Mouse (Mus musculus): ENCODE data around the gene Mcm9.
"Not testable (repeated sequence)": the region's sequence is repeated elsewhere in the genome, so short reads cannot be mapped to it uniquely, and the experiment has no call there.

Gene Mcm9

GRCm38 (mm10) chr10:53630339-53630738 lies at the start of gene Mcm9:
Gene Mcm9 (minus strand): TSS chr10:53630439.
- DNase-seq (ENCODE audit: low read depth in 1 of 2, low spot score in 2 of 2), result not testable (repeated sequence)

GRCm38 (mm10) chr10:53661788-53662187 lies 31.5 kb upstream of the Mcm9 start:
- no peak for DNase-seq (ENCODE audit: low read depth in 1 of 2, low spot score in 2 of 2)

- DNase-seq (ENCODE audit: low read depth in 1 of 2, low spot score in 2 of 2), result not testable (repeated sequence)
Observed at GRCm38 (mm10) chr10:53654239-53654638, 24.0 kb upstream of the Mcm9 start.

GRCm38 (mm10) chr10:53650683-53651082 lies 20.4 kb upstream of the Mcm9 start:
- no peak for DNase-seq (ENCODE audit: low read depth in 1 of 2, low spot score in 2 of 2)

- DNase-seq (ENCODE audit: low read depth in 1 of 2, low spot score in 2 of 2), result no peak
Observed at GRCm38 (mm10) chr10:53641507-53641906, 11.3 kb upstream of the Mcm9 start.

- DNase-seq (ENCODE audit: low read depth in 1 of 2, low spot score in 2 of 2), result no peak
Observed at GRCm38 (mm10) chr10:53635246-53635971, 5.2 kb upstream of the Mcm9 start.

GRCm38 (mm10) chr10:53634160-53634559 lies 3.9 kb upstream of the Mcm9 start:
- no peak for DNase-seq (ENCODE audit: low read depth in 1 of 2, low spot score in 2 of 2)

- DNase-seq (ENCODE audit: low read depth in 1 of 2, low spot score in 2 of 2), result peak; percentile 75 to 92
Observed at GRCm38 (mm10) chr10:53629918-53630250, 355 bp downstream of the Mcm9 start.

DNA sequence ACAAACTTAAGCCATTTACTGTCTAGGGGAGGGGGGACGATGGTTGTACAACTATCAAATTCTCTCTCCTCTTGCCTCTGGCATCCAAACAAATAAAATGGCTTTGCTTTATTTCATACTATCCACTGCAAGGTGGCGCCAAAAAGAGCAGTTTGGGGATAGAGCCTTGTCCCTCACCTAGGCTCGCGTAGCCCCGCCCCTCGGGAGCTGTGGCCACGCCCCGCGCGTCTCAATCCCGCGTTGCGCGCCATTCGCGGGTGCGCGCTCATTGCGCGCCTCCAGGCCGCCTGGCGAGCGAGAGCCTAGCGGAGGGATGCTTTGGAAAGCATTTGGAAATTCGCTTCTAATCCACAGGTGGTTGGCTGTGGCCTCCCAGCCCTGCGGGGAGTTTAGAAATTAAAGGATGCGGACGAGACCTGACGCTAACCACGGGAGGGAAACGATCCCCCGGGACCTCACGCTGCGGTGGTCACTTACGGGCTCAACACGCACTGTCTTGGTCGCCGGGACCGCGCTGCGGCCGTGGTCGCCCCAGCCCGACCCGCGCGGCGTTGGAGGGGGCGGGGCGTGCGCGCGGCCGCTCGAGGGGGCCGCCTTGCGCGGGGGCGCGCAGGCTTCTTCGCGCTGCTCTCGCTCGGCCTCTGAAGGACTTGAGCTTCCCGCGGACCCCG lies 857 bp downstream of the Mcm9 start:
- DNase-seq (ENCODE audit: low read depth in 1 of 2, low spot score in 2 of 2), result peak; percentile 63 to 82

DNA sequence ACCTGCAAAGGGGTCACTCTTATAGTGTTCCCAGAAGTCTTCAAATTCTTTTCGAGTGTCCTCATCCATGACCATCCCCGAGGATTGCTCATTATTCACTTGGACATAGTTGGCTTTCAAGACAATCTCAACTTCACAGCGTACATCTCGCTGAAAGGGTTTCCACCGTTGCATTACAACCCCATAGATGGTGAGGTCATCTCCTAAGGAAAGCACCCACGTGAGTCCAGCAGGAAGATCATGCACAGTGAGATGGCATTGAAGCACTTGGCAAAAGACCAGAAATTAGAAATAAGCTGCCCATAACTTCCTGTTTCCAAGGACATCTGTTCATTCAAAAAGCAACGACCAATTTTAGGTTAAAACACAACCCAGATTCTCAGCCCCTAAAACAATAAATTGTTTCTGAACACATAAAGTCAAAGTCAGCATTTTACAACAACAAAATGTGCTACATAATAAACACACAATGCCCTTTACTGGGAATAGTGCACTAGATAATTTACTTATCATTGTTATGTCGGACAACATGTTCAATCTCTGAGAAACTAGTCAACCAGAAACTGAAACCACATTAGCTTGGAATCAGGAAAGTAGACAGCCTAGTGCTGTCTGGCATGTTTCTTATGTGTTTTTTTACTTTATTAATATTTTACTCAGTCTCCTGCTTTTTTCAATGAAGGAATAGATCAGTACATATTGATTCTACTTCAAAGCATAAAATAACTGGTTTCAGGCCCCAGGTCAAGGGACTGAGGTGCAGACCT lies 14.2 kb downstream of the Mcm9 start:
- no peak for DNase-seq (ENCODE audit: low read depth in 1 of 2, low spot score in 2 of 2)

- no peak for DNase-seq (ENCODE audit: low read depth in 1 of 2, low spot score in 2 of 2)
Observed at GRCm38 (mm10) chr10:53613955-53614354, 16.3 kb downstream of the Mcm9 start.

- no peak for DNase-seq (ENCODE audit: low read depth in 1 of 2, low spot score in 2 of 2)
Observed at GRCm38 (mm10) chr10:53612172-53612571, 18.1 kb downstream of the Mcm9 start.

DNA sequence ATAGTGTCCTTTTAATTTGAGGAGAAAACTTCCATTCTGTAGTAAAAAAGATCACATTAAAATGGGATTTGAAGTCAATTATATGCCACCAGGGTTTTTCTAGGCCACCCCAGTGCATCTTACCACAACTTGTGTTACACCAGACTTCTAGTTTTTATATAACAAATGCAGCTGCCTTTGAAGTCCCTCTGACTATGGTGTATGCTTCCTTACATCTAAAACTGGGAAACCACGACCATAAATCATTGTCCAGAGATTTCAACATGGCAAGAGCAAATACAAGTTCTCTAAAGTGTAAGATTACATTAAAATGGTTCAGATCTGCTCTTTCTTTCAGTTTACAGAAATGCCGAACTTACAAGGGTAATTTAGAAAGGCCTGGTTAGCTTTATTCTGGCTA lies 22.0 kb downstream of the Mcm9 start:
- no peak for DNase-seq (ENCODE audit: low read depth in 1 of 2, low spot score in 2 of 2)

DNA sequence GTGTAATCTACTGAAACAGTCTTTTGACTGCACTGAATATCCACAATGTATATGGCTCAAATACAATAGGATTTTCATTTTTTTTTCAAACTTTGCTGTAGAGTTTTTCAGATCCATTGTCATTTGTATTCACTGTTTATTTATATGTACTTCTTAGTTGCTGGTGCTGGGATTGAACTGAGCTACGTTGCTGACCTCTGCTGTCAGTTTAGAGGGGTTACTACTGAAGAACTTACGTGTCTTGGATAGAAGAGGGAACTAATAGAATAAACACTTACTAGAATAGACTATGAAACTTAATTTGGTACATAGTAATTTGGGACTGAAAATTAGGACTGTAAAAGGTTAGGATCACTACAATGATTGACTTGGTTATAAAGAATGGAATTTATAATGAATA lies 24.9 kb downstream of the Mcm9 start:
- DNase-seq (ENCODE audit: low read depth in 1 of 2, low spot score in 2 of 2), result no peak

DNA sequence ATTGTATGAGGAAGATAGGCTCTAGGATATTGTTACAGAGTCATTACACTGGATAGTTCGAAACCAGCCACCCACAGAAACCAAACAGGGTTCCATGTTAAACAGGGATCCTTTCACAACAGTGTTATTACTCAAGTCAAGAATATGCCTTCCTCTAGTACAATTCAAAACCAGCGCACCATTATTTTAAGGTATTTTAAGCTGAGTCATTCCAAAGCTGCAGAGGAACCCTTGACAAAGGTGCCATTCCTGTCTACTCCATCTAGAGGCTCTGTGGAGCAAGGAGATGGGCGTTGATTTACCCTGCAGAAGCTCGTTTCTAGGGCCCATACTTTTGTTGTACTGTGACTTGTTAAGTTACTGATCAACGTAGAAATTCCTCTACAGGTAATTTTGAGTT lies 31.4 kb downstream of the Mcm9 start:
- DNase-seq (ENCODE audit: low read depth in 1 of 2, low spot score in 2 of 2), result no peak

DNA sequence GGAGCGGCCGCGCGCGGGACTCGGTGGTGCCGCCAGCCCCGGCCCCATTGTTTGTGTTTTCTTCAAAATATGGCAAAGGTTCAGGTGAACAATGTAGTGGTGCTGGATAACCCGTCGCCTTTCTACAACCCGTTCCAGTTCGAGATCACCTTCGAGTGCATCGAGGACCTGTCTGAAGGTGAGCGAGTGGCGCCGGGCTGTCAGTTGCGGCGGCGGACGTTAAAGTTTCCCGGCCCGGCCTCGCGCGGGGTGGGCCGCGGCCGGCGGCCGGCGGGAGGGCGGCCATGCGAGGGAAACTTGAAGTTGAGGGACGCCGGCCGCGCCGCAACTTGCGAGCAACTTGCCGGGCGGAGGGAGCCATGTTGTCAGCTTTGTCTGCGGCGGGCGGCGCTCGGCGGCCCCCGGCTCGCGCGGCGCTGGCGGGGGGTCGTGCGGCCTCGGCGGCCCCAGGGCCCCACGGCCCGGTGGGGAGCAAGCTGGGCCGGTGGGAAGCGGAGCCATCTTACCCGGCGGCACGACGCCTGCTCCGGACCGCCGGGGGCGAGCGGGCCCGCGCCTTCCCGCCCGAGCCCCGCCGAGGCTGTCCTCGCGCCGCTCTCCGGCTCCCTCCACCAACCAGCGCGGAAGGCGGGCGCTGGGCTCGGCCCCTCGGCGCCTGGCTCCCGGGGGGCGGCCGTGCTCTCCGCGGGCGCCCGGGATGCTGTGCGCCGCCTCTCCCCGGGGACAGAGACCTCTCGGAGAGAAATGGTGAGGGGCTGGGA lies 32.9 kb downstream of the Mcm9 start:
- DNase-seq (ENCODE audit: low read depth in 1 of 2, low spot score in 2 of 2), result peak in 1 of 2 experiments; percentile 14

DNA sequence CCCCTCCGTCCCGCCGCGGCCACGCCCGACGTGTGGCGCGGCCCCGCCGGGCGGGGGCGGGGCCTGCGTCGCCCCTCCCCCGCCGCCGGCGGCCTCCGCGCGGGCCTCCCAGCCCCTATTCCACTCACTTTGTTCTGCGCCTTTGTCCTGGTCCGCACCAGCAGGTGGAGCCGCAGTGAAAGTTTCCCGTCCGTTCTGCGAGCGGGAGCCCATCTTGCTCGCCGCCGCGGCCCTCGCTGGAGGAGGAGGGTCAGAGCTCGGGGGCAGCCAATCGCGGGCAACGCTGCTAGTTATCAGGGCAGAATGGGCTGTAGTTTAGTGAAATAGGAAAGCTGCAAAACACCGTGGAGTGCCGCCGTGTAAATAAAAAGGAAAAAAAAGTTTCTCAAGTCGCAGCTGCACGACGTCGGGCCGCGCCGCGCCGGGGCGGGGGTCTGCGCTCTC lies 33.5 kb downstream of the Mcm9 start, which contains the start of gene Asf1a:
Gene Asf1a, plus strand, starts transcription at position 81 of the 444 bp plus-strand sequence.
- peak; percentile 88 to 91 for DNase-seq (ENCODE audit: low read depth in 1 of 2, low spot score in 2 of 2)

GRCm38 (mm10) chr10:53595744-53596676 lies 34.2 kb downstream of the Mcm9 start:
- DNase-seq (ENCODE audit: low read depth in 1 of 2, low spot score in 2 of 2), result no peak

DNA sequence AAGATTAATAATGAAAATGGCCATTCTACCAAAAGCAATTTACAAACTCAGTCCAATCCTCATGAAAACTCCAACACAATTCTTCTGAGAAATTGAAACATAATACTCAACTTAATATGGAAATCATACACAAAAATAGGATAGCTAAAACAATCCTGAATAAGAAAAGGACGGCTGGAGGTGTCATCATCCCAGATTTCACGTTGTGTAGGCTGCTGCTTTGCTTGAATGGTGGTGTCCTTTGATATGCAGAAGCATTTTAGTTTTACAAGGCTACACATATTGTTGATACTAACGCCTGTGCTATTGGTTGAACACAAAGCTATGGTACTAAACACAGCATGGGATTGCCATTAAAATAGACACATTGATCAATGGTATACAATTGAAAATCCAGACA lies 44.5 kb downstream of the Mcm9 start:
- DNase-seq (ENCODE audit: low read depth in 1 of 2, low spot score in 2 of 2), result no peak

GRCm38 (mm10) chr10:53581087-53581486 lies 49.2 kb downstream of the Mcm9 start:
- no peak for DNase-seq (ENCODE audit: low read depth in 1 of 2, low spot score in 2 of 2)
